Mouse (Mus musculus): ENCODE results near the gene Tmem270. TPM values are rescaled to one million over a fixed set of nuclear protein-coding genes. Genes with fewer than 3 reads are reported as not detected.

Gene Tmem270
- 0.04 TPM in 1 of 2 replicates, not detected in the other for polyA plus RNA-seq (2012; rRNA removed)

GRCm38 (mm10) chr5:134906633-134907032 is at the start of gene Tmem270:
Tmem270 (minus strand) TSS chr5:134906733.

GRCm38 (mm10) chr5:134946857-134947255 is 40.3 kb upstream of the Tmem270 start, which contains the start of gene Cldn4:
Cldn4 (minus strand) TSS chr5:134946934.

GRCm38 (mm10) chr5:134932179-134932902 is 25.8 kb upstream of the Tmem270 start, which contains the start of gene Mettl27:
Mettl27 (plus strand) TSS chr5:134932368.

GRCm38 (mm10) chr5:134915311-134915710 is 8.8 kb upstream of the Tmem270 start, which contains the start of gene Cldn13:
Cldn13 (minus strand) TSS chr5:134915526.

Other genes with a start within 250 kb of the Tmem270 start
- 2.8 and 3.3 TPM in 2 replicates for gene Limk1, start 218.1 kb downstream of the Tmem270 start, polyA plus RNA-seq (2012; rRNA removed)
- 16.8 and 18.3 TPM in 2 replicates for gene Eln, start 159.4 kb downstream of the Tmem270 start, polyA plus RNA-seq (2012; rRNA removed)
- 72.8 and 89.4 TPM in 2 replicates for gene Cldn13, start 8.8 kb upstream of the Tmem270 start, polyA plus RNA-seq (2012; rRNA removed)
- gene Mettl27, start 25.6 kb upstream of the Tmem270 start, polyA plus RNA-seq (2012; rRNA removed), result 11.7 and 14.0 TPM in 2 replicates
- 0.77 and 0.88 TPM in 2 replicates for gene Cldn4, start 40.2 kb upstream of the Tmem270 start, polyA plus RNA-seq (2012; rRNA removed)
- 4.7 and 6.8 TPM in 2 replicates for gene Cldn3, start 79.5 kb upstream of the Tmem270 start, polyA plus RNA-seq (2012; rRNA removed)
- gene Abhd11, start 102.4 kb upstream of the Tmem270 start, polyA plus RNA-seq (2012; rRNA removed), result 32.2 and 35.0 TPM in 2 replicates
- 4.6 and 4.8 TPM in 2 replicates for gene Stx1a, start 116.7 kb upstream of the Tmem270 start, polyA plus RNA-seq (2012; rRNA removed)
- 14.4 and 14.5 TPM in 2 replicates for gene Dnajc30, start 157.5 kb upstream of the Tmem270 start, polyA plus RNA-seq (2012; rRNA removed)
- 31.9 and 33.4 TPM in 2 replicates for gene Bud23, start 158.2 kb upstream of the Tmem270 start, polyA plus RNA-seq (2012; rRNA removed)
- 0.45 and 0.55 TPM in 2 replicates for gene Vps37d, start 171.5 kb upstream of the Tmem270 start, polyA plus RNA-seq (2012; rRNA removed)
- 23.7 and 27.5 TPM in 2 replicates for gene Mlxipl, start 183.2 kb upstream of the Tmem270 start, polyA plus RNA-seq (2012; rRNA removed)
- gene Tbl2, start 242.9 kb upstream of the Tmem270 start, polyA plus RNA-seq (2012; rRNA removed), result 5.9 and 6.0 TPM in 2 replicates